12 mouse cellular contexts compared by ENCODE assay signal in genomic region chr7:142510021-142510777, GRCm38 (mm10). TPM values are rescaled to one million over a fixed set of nuclear protein-coding genes. Genes with fewer than 3 reads are reported as not detected.
DNase-seq lines count a peak whose midpoint lies in the region; ATAC-seq lines count a peak whose summit lies in the region.
"Had no signal": no experiment of that assay in that cellular context is flagged by ENCODE, and none has a peak within 500 bp of the region (broad histone marks: within the 10 kb centered on the region; RNA-seq: fewer than 3 reads in every experiment).

No protein-coding gene starts in this region.

- no peak overlapping the region for H3K4me3 ChIP-seq in heart, embryonic 14.5 days (ENCODE audit: control insufficient read depth in 1 of 2, insufficient read depth in 1 of 2, low read depth in 1 of 2, low read length in 2 of 2)
- H3K4me3 ChIP-seq in hindbrain, embryonic 10.5 days = no peak overlapping the region
- H3K4me3 ChIP-seq in midbrain, embryonic 14.5 days (replicated peaks; ENCODE audit: low read depth, low read length) = no peak overlapping the region

- peak overlapping the region; percentile 61 for H3K9ac ChIP-seq in heart, embryonic 14.5 days (ENCODE audit: low read length)
- H3K9ac ChIP-seq in midbrain, embryonic 14.5 days (replicated peaks; ENCODE audit: low read length) = no peak overlapping the region

- no peaks in the 10 kb centered on the region for H3K27me3 ChIP-seq in heart, embryonic 14.5 days (ENCODE audit: control insufficient read depth, insufficient read depth, low read length)
- H3K27me3 ChIP-seq in hindbrain, embryonic 10.5 days (ENCODE audit: insufficient read depth, poor library complexity, severe bottlenecking) = 0 out of 2 replicates have a peak, but pooled peaks cover 6% of the 10 kb centered on the region
- H3K27me3 ChIP-seq in midbrain, embryonic 14.5 days (ENCODE audit: control insufficient read depth, insufficient read depth, low read length) = no peaks in the 10 kb centered on the region; the same call in 1 of the 2 replicates
- H3K27me3 ChIP-seq: CH12.LX had no signal

- intact Hi-C loops in heart, postnatal 25 days (cut with DNase I) = no loop called here

- peaks cover 28 to 38% of the 10 kb centered on the region in 2 experiments for H3K4me1 ChIP-seq in heart, embryonic 14.5 days (ENCODE audit: control insufficient read depth in 2 of 2, insufficient read depth in 2 of 2, low read length in 2 of 2)
- H3K4me1 ChIP-seq in hindbrain, embryonic 10.5 days (replicated peaks) = peaks cover 55% of the 10 kb centered on the region
- peaks cover 21% of the 10 kb centered on the region for H3K4me1 ChIP-seq in midbrain, embryonic 14.5 days (ENCODE audit: control insufficient read depth, insufficient read depth, low read length)

- no peaks in the 10 kb centered on the region for H3K9me3 ChIP-seq in heart, embryonic 14.5 days (ENCODE audit: control insufficient read depth, low read length)
- no peaks in the 10 kb centered on the region for H3K9me3 ChIP-seq in hindbrain, embryonic 10.5 days
- no peaks in the 10 kb centered on the region for H3K9me3 ChIP-seq in midbrain, embryonic 14.5 days (ENCODE audit: control insufficient read depth, low read length)

- no peak for ATAC-seq in heart, embryonic 14.5 days (ENCODE audit: insufficient number of reproducible peaks, insufficient read depth, low FRiP score, low read depth)
- ATAC-seq in midbrain, embryonic 14.5 days (ENCODE audit: low FRiP score, low TSS enrichment) = no peak

- H3K36me3 ChIP-seq in heart, embryonic 14.5 days (ENCODE audit: control insufficient read depth, insufficient read depth, low read length) = no peaks in the 10 kb centered on the region
- no peaks in the 10 kb centered on the region for H3K36me3 ChIP-seq in hindbrain, embryonic 10.5 days
- H3K36me3 ChIP-seq in midbrain, embryonic 14.5 days (ENCODE audit: control insufficient read depth, insufficient read depth, low read length) = no peaks in the 10 kb centered on the region

- DNase-seq in heart, postnatal 25 days (ENCODE audit: low spot score) = no peak
- peak; percentile 80 for DNase-seq in embryo, embryonic 10.5 days (ENCODE audit: low spot score)
- DNase-seq in hindbrain, embryonic 10.5 days (ENCODE audit: low spot score) = peak; percentile 70
- peak; percentile 62 for DNase-seq in midbrain, embryonic 14.5 days
- DNase-seq in thymus, adult 18-20 months = no peak
- DNase-seq in adrenal gland, adult 2 months = no peak
- no peak for DNase-seq in frontal cortex, postnatal 14 days (ENCODE audit: low spot score in 2 of 2)
- DNase-seq: cerebellum, adult 2 months; layer of hippocampus, adult 9-11 months; right cerebral cortex, postnatal 14 days had no signal

- WGBS in heart, embryonic 14.5 days = 21% methylated on average over 12 of the region's 12 CpGs
- WGBS in hindbrain, embryonic 10.5 days = 10% methylated on average over 12 of the region's 12 CpGs
- 10% methylated on average over 12 of the region's 12 CpGs for whole genome bisulfite sequencing in midbrain, embryonic 14.5 days

- H3K4me2 ChIP-seq in heart, embryonic 14.5 days (ENCODE audit: low read length) = no peak overlapping the region
- no peak overlapping the region for H3K4me2 ChIP-seq in midbrain, embryonic 14.5 days (ENCODE audit: low read length)

- H3K27ac ChIP-seq in heart, embryonic 14.5 days (replicated peaks in 1 of 2; ENCODE audit: control insufficient read depth in 1 of 2, insufficient read depth in 1 of 2, low read depth in 2 of 2, low read length in 2 of 2) = peak overlapping the region; percentile 61 to 72
- H3K27ac ChIP-seq in hindbrain, embryonic 10.5 days = peak overlapping the region; percentile 90
- H3K27ac ChIP-seq in midbrain, embryonic 14.5 days (replicated peaks; ENCODE audit: low read depth, low read length) = 0 out of 2 replicates have a peak overlapping the region, but pooled peaks have one; percentile 20

RNA-seq across cellular contexts. Expression of gene Tnnt3, which starts 11.6 kb away (rescaled TPM):
- 3.9 and 5.8 TPM in 2 replicates for polyA plus RNA-seq in heart, embryonic 14.5 days (2014; fragmentation: Nextera tagmentation; extraction: Ambion mirVana)
- total RNA-seq in heart, postnatal 25 days (2021) = 1 to 10 TPM in 1 of 2 experiments, not detected in 1; 2.0 TPM
- 1.1 and 3.0 TPM in 2 replicates for polyA plus RNA-seq in hindbrain, embryonic 10.5 days (2016; fragmentation: Nextera tagmentation; extraction: Ambion mirVana)
- polyA plus RNA-seq in midbrain, embryonic 14.5 days (2014; fragmentation: Nextera tagmentation; extraction: Ambion mirVana) = 1.1 TPM in 1 of 2 replicates, not detected in the other
- not detected for total RNA-seq in adrenal gland, adult 2 months (2021)
- 0.52 TPM in 1 of 2 replicates, not detected in the other for polyA plus RNA-seq in adrenal gland, adult 2 months (2012; rRNA removed)

RNA-seq across cellular contexts. Expression of gene Mrpl23, which starts 22.3 kb away (rescaled TPM):
- 23.5 and 23.8 TPM in 2 replicates for polyA plus RNA-seq in heart, embryonic 14.5 days (2014; fragmentation: Nextera tagmentation; extraction: Ambion mirVana)
- total RNA-seq in heart, postnatal 25 days (2021) = 10 to 100 TPM; 16.1 to 39.0 TPM
- 17.7 and 19.7 TPM in 2 replicates for polyA plus RNA-seq in hindbrain, embryonic 10.5 days (2016; fragmentation: Nextera tagmentation; extraction: Ambion mirVana)
- 11.9 and 23.9 TPM in 2 replicates for polyA plus RNA-seq in midbrain, embryonic 14.5 days (2014; fragmentation: Nextera tagmentation; extraction: Ambion mirVana)
- total RNA-seq in adrenal gland, adult 2 months (2021) = 1 to 10 TPM; 2.2 to 8.0 TPM
- polyA plus RNA-seq in adrenal gland, adult 2 months (2012; rRNA removed) = 6.9 and 7.6 TPM in 2 replicates

RNA-seq across cellular contexts. Expression of gene Lsp1, which starts 49.6 kb away (rescaled TPM):
- polyA plus RNA-seq in heart, embryonic 14.5 days (2014; fragmentation: Nextera tagmentation; extraction: Ambion mirVana) = 48.6 and 49.3 TPM in 2 replicates
- total RNA-seq in heart, postnatal 25 days (2021) = 10 to 100 TPM; 43.7 to 48.1 TPM
- polyA plus RNA-seq in hindbrain, embryonic 10.5 days (2016; fragmentation: Nextera tagmentation; extraction: Ambion mirVana) = 17.9 and 19.4 TPM in 2 replicates
- 2.7 and 8.0 TPM in 2 replicates for polyA plus RNA-seq in midbrain, embryonic 14.5 days (2014; fragmentation: Nextera tagmentation; extraction: Ambion mirVana)
- total RNA-seq in adrenal gland, adult 2 months (2021) = 10 to 100 TPM; 20.9 to 28.7 TPM
- polyA plus RNA-seq in adrenal gland, adult 2 months (2012; rRNA removed) = 22.2 and 25.1 TPM in 2 replicates

Comparison
In these comparisons a context has a peak if more than half of its experiments do, and no peak if none do; other contexts are left out.
1. H3K27ac ChIP-seq: peak in every context shown above with its lines; median percentile 90 in hindbrain, embryonic 10.5 days; 66 in heart, embryonic 14.5 days; 20 in midbrain, embryonic 14.5 days.
2. DNase-seq: peak in embryo, embryonic 10.5 days (single experiment), hindbrain, embryonic 10.5 days (single experiment) and midbrain, embryonic 14.5 days (single experiment); none in heart, postnatal 25 days (single experiment), thymus, adult 18-20 months (0 of 2), adrenal gland, adult 2 months (single experiment) and frontal cortex, postnatal 14 days (0 of 2).